Mouse (Mus musculus): Measurements from ENCODE around the gene Olfr1357. TPM values are rescaled to one million over a fixed set of nuclear protein-coding genes. Genes with fewer than 3 reads are reported as not detected.
A peak's percentile ranks its signal among the peaks of the same experiment; 100 is the strongest.

Gene Olfr1357
- polyA plus RNA-seq, 1 experiment from 2014 or later = not detected

GRCm38 (mm10) chr10:78592856-78593379 is 25.0 kb downstream of the Olfr1357 start:
- Histone ChIP-seq H3K27ac (replicated peaks) (no peak overlapping the region), H3K4me1 (replicated peaks; ENCODE audit: control insufficient read depth, insufficient read depth) (no peaks in the 10 kb centered on the region), H3K27me3 (ENCODE audit: control insufficient read depth, insufficient read depth, low read length) (no peaks in the 10 kb centered on the region), H3K9ac (ENCODE audit: low read length) (no peak overlapping the region), H3K4me2 (replicated peaks; ENCODE audit: low read depth) (no peak overlapping the region), H3K36me3 (ENCODE audit: control insufficient read depth, insufficient read depth, low read length) (peaks cover 6% of the 10 kb centered on the region; the same call in 1 of the 2 replicates), H3K4me3 (ENCODE audit: low read depth, low read length) (no peak overlapping the region), H3K9me3 (ENCODE audit: control insufficient read depth, low read length) (no peaks in the 10 kb centered on the region)
- 85% methylated on average over 4 of the region's 4 CpGs for WGBS
- DNase-seq (ENCODE audit: low spot score) = no peak
- no peak for ATAC-seq (ENCODE audit: low FRiP score, low TSS enrichment)
- TF ChIP-seq EP300 (optimal IDR thresholded peaks at IDR 0.05) = no peak
- no peak for TF ChIP-seq CTCF (IDR thresholded peaks at IDR 0.05; ENCODE audit: low read depth)

- ATAC-seq (ENCODE audit: low FRiP score, low TSS enrichment) (peak; percentile 77), DNase-seq (ENCODE audit: low spot score) (peak; percentile 58)
- 3% methylated on average over 47 of the region's 54 CpGs for WGBS
- Histone ChIP-seq H3K4me3 (ENCODE audit: low read depth, low read length) (peak within 1 kb of the TSS; percentile 70), H3K4me1 (replicated peaks; ENCODE audit: control insufficient read depth, insufficient read depth) (no peaks in the 10 kb centered on the region), H3K9ac (ENCODE audit: low read length) (peak within 1 kb of the TSS; percentile 80), H3K27ac (replicated peaks) (peak within 1 kb of the TSS; percentile 85), H3K9me3 (ENCODE audit: control insufficient read depth, low read length) (no peaks in the 10 kb centered on the region), H3K4me2 (replicated peaks; ENCODE audit: low read depth) (peak within 1 kb of the TSS; percentile 71), H3K36me3 (ENCODE audit: control insufficient read depth, insufficient read depth, low read length) (peaks cover 8% of the 10 kb centered on the region), H3K27me3 (ENCODE audit: control insufficient read depth, insufficient read depth, low read length) (no peaks in the 10 kb centered on the region)
- TF ChIP-seq EP300 (optimal IDR thresholded peaks at IDR 0.05) = no peak
- TF ChIP-seq CTCF (IDR thresholded peaks at IDR 0.05; ENCODE audit: low read depth) = peak; percentile 31; the same call in 1 of the 2 replicates
Observed at GRCm38 (mm10) chr10:78591406-78592328, 26.2 kb downstream of the Olfr1357 start, which contains the start of gene Syde1. Gene Syde1, minus strand, starts transcription at chr10:78591964.

GRCm38 (mm10) chr10:78590744-78591143 is 27.1 kb downstream of the Olfr1357 start:
- Histone ChIP-seq H3K4me2 (replicated peaks; ENCODE audit: low read depth) (peak overlapping the region; percentile 71), H3K4me3 (ENCODE audit: low read depth, low read length) (peak overlapping the region; percentile 70), H3K27me3 (ENCODE audit: control insufficient read depth, insufficient read depth, low read length) (no peaks in the 10 kb centered on the region), H3K9me3 (ENCODE audit: control insufficient read depth, low read length) (no peaks in the 10 kb centered on the region), H3K27ac (replicated peaks) (peak overlapping the region; percentile 85), H3K36me3 (ENCODE audit: control insufficient read depth, insufficient read depth, low read length) (peaks cover 13% of the 10 kb centered on the region), H3K9ac (ENCODE audit: low read length) (peak overlapping the region; percentile 80), H3K4me1 (replicated peaks; ENCODE audit: control insufficient read depth, insufficient read depth) (no peaks in the 10 kb centered on the region)
- WGBS = 21% methylated on average over 9 of the region's 9 CpGs
- peak; percentile 32 for DNase-seq (ENCODE audit: low spot score)
- TF ChIP-seq CTCF (IDR thresholded peaks at IDR 0.05; ENCODE audit: low read depth) = no peak
- ATAC-seq (ENCODE audit: low FRiP score, low TSS enrichment) = no peak

- Histone ChIP-seq H3K4me1 (replicated peaks; ENCODE audit: control insufficient read depth, insufficient read depth) (no peaks in the 10 kb centered on the region), H3K27ac (replicated peaks) (no peak overlapping the region), H3K27me3 (ENCODE audit: control insufficient read depth, insufficient read depth, low read length) (no peaks in the 10 kb centered on the region), H3K9ac (ENCODE audit: low read length) (no peak overlapping the region), H3K36me3 (ENCODE audit: control insufficient read depth, insufficient read depth, low read length) (peaks cover 20% of the 10 kb centered on the region), H3K9me3 (ENCODE audit: control insufficient read depth, low read length) (no peaks in the 10 kb centered on the region), H3K4me2 (replicated peaks; ENCODE audit: low read depth) (no peak overlapping the region), H3K4me3 (ENCODE audit: low read depth, low read length) (no peak overlapping the region)
- ATAC-seq (ENCODE audit: low FRiP score, low TSS enrichment) (no peak), DNase-seq (ENCODE audit: low spot score) (no peak)
- TF ChIP-seq CTCF (IDR thresholded peaks at IDR 0.05; ENCODE audit: low read depth) = no peak
- no peak for TF ChIP-seq EP300 (optimal IDR thresholded peaks at IDR 0.05)
- WGBS = 91% methylated on average over 8 of the region's 8 CpGs
Observed at GRCm38 (mm10) chr10:78589901-78590300, 28.0 kb downstream of the Olfr1357 start.

- H3K36me3 ChIP-seq (ENCODE audit: control insufficient read depth, insufficient read depth, low read length) = peaks cover 22% of the 10 kb centered on the region
- H3K4me2 ChIP-seq (replicated peaks; ENCODE audit: low read depth) = no peak overlapping the region
- WGBS = 94% methylated on average over 18 of the region's 18 CpGs
- H3K4me1 ChIP-seq (replicated peaks; ENCODE audit: control insufficient read depth, insufficient read depth) = no peaks in the 10 kb centered on the region
- no peaks in the 10 kb centered on the region for H3K27me3 ChIP-seq (ENCODE audit: control insufficient read depth, insufficient read depth, low read length)
- DNase-seq (ENCODE audit: low spot score) (no peak), ATAC-seq (ENCODE audit: low FRiP score, low TSS enrichment) (no peak)
- H3K4me3 ChIP-seq (ENCODE audit: low read depth, low read length) = no peak overlapping the region
- no peak overlapping the region for H3K27ac ChIP-seq (replicated peaks)
- no peak for TF ChIP-seq EP300 (optimal IDR thresholded peaks at IDR 0.05)
- no peak for TF ChIP-seq CTCF (IDR thresholded peaks at IDR 0.05; ENCODE audit: low read depth)
- H3K9ac ChIP-seq (ENCODE audit: low read length) = no peak overlapping the region
- H3K9me3 ChIP-seq (ENCODE audit: control insufficient read depth, low read length) = no peaks in the 10 kb centered on the region
Observed at GRCm38 (mm10) chr10:78589291-78589690, 28.6 kb downstream of the Olfr1357 start.

- 93% methylated on average over 13 of the region's 13 CpGs for WGBS
Observed at GRCm38 (mm10) chr10:78586026-78586425, 31.8 kb downstream of the Olfr1357 start.

More at GRCm38 (mm10) chr10:78586026-78586425, 31.8 kb downstream of the Olfr1357 start:
- Histone ChIP-seq H3K27me3 (ENCODE audit: control insufficient read depth, insufficient read depth, low read length) (no peaks in the 10 kb centered on the region), H3K9ac (ENCODE audit: low read length) (no peak overlapping the region), H3K4me1 (replicated peaks; ENCODE audit: control insufficient read depth, insufficient read depth) (no peaks in the 10 kb centered on the region), H3K36me3 (ENCODE audit: control insufficient read depth, insufficient read depth, low read length) (peaks cover 35% of the 10 kb centered on the region), H3K9me3 (ENCODE audit: control insufficient read depth, low read length) (no peaks in the 10 kb centered on the region), H3K27ac (replicated peaks) (no peak overlapping the region), H3K4me2 (replicated peaks; ENCODE audit: low read depth) (no peak overlapping the region), H3K4me3 (ENCODE audit: low read depth, low read length) (no peak overlapping the region)
- TF ChIP-seq EP300 (optimal IDR thresholded peaks at IDR 0.05) (no peak), CTCF (IDR thresholded peaks at IDR 0.05; ENCODE audit: low read depth) (no peak)
- ATAC-seq (ENCODE audit: low FRiP score, low TSS enrichment) (no peak), DNase-seq (ENCODE audit: low spot score) (no peak)

Measured in stomach, postnatal 0 days (tissue).